Mouse (Mus musculus) C2C12 (cell line): ENCODE results near the gene Ehd2.
A peak's percentile ranks its signal among the peaks of the same experiment; 100 is the strongest.

Source experiments
- CTCF ChIP-seq: IDR thresholded peaks from one replicate; pipeline ENCODE4 v1.5.1; 2011; ENCODE audit not compliant: control insufficient read depth, insufficient read depth, insufficient read length
- MAX ChIP-seq: IDR thresholded peaks from one replicate; pipeline ENCODE4 v1.6.1; 2011; ENCODE audit warnings: mild to moderate bottlenecking, control low read depth
- MYOG ChIP-seq: IDR thresholded peaks from one replicate; pipeline ENCODE4 v1.6.1; 2011; ENCODE audit not compliant: control insufficient read depth, insufficient read length; ENCODE audit errors: extremely low read depth
- USF1 ChIP-seq: IDR thresholded peaks from one replicate; pipeline ENCODE4 v1.6.1; 2011; ENCODE audit warnings: low read depth, mild to moderate bottlenecking, control low read depth, moderate library complexity

GRCm38 (mm10) chr7:15960691-15961090 lies 6.7 kb downstream of the Ehd2 start:
- no peak for TF ChIP-seq MYOG
- no peak for TF ChIP-seq CTCF
- TF ChIP-seq USF1: no peak
- peak; percentile 17 for TF ChIP-seq MAX
